Mouse (Mus musculus): ENCODE measurements around the gene Olfr571. TPM values are rescaled to one million over a fixed set of nuclear protein-coding genes. Genes with fewer than 3 reads are reported as not detected.

Gene Olfr571
- total RNA-seq (2021), result not detected
- long read RNA-seq, experiment 1, result 0 reads
- long read RNA-seq, experiment 2, result 0 reads

GRCm38 (mm10) chr7:102917032-102917875, at the start of gene Olfr571:
TSS of gene Olfr571 (minus strand) at chr7:102917536.
- intact Hi-C loops (cut with DNase I), result no loop called here
- DNase-seq, result no peak

DNA sequence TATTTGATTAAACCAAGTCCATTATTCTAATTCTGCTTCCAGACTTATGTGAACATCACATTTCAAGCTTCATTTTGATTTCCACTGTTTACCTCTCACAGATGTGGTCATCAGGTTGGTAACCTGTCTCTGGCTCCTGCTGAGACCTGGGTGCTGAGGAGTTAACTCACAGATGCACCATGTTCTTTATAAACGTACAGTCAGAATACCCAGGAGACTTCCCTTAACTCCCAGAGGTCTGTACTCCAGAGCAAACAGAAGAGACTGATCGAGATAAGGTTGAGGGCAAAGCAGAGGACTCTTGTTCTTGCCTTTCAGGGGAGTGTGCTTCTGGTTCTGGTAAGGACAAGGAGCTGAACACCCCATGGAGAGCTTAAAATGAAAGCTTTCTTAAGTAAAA, 45.0 kb upstream of the Olfr571 start, which contains the start of gene Olfr576:
Olfr576 (plus strand) TSS at position 301 of the 400 bp plus-strand sequence.
- intact Hi-C loops (cut with DNase I), result no loop called here
- DNase-seq, result no peak

- intact Hi-C loops (cut with DNase I), result no loop called here
- no peak for DNase-seq
These were observed 41.3 kb upstream of the Olfr571 start, which contains the start of gene Olfr575 for GRCm38 (mm10) chr7:102958593-102958992. TSS of gene Olfr575 (minus strand) at chr7:102958775.

- DNase-seq, result no peak
- intact Hi-C loops (cut with DNase I), result no loop called here
These were observed 40.8 kb upstream of the Olfr571 start for GRCm38 (mm10) chr7:102958137-102958536.

- intact Hi-C loops (cut with DNase I), result no loop called here
- no peak for DNase-seq
These were observed 33.4 kb upstream of the Olfr571 start for GRCm38 (mm10) chr7:102950732-102951131.

- DNase-seq, result no peak
- intact Hi-C loops (cut with DNase I), result no loop called here
These were observed 30.8 kb upstream of the Olfr571 start, which contains the start of gene Olfr574 for GRCm38 (mm10) chr7:102948167-102948566. TSS of gene Olfr574 (plus strand) at chr7:102948467.

GRCm38 (mm10) chr7:102943417-102943816, 26.1 kb upstream of the Olfr571 start:
- no peak for DNase-seq
- intact Hi-C loops (cut with DNase I), result no loop called here

DNA sequence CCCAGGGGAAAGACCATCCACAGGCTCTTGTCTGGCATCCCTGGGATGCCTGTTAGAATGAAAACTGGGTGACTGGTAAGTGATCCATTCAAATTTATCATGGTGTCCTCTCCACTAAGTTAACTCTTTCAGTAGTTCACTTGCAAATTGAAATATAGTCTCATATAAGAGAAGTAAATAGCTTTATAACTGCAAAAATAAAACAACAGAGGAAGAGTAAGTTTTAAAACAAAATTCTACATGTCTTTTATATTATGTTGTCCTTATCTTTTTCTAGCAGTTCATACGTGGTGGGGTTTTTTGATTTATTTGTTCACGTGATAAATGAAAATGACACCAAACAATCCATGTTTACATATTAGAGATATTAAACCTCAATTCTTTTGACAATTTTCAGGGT, 25.1 kb upstream of the Olfr571 start, which contains the start of gene Olfr573-ps1:
Olfr573-ps1 (minus strand) TSS at position 101 of the 400 bp plus-strand sequence.
- DNase-seq, result no peak
- intact Hi-C loops (cut with DNase I), result no loop called here

DNA sequence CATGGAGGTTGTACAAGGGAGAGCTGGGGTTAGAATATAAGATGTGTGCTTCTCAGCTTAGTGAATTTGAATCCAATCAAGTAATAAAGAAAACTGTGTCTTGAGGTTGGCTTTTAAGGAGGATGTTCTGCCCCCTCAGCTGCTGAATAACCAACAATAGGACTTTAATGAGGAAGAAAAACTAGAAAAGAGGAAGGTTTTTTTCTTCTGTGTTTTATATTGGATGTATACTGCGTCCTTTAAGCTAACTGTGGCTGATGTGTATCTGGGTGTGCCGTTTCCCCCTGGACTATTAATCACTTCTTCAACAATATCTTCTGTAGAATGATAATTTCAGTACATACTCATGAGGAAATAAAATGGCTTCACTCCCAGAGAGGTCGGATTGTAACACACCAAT, 9.8 kb upstream of the Olfr571 start:
- DNase-seq, result no peak
- intact Hi-C loops (cut with DNase I), result no loop called here

- DNase-seq, result no peak
- intact Hi-C loops (cut with DNase I), result no loop called here
These were observed 6.8 kb upstream of the Olfr571 start, which contains the start of gene Olfr572 for GRCm38 (mm10) chr7:102924109-102924508. TSS of gene Olfr572 (plus strand) at chr7:102924409.

- intact Hi-C loops (cut with DNase I), result no loop called here
- DNase-seq, result no peak
These were observed 2.3 kb upstream of the Olfr571 start for GRCm38 (mm10) chr7:102919632-102920031.

DNA sequence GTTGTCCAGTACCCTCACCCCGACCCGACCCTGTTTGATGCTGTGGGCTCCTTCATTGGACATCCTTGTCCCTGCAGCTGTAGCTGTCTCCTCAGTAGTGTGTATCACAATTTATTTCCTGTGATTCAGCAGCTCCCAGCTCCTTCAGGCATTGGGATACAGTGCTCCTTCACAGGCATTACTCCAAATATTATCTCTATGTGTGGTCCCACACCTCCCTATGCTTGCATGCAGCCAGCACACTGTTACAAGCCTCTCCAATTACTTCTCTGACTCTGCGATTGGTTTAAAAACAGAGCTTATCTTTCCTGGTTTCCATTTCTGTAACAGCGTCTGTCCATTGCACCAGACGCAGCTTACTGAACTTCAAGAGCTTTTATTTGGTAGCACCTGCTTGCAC, 931 bp downstream of the Olfr571 start:
- intact Hi-C loops (cut with DNase I), result no loop called here
- DNase-seq, result no peak

GRCm38 (mm10) chr7:102915261-102915660, 2.1 kb downstream of the Olfr571 start:
- intact Hi-C loops (cut with DNase I), result no loop called here
- no peak for DNase-seq

DNA sequence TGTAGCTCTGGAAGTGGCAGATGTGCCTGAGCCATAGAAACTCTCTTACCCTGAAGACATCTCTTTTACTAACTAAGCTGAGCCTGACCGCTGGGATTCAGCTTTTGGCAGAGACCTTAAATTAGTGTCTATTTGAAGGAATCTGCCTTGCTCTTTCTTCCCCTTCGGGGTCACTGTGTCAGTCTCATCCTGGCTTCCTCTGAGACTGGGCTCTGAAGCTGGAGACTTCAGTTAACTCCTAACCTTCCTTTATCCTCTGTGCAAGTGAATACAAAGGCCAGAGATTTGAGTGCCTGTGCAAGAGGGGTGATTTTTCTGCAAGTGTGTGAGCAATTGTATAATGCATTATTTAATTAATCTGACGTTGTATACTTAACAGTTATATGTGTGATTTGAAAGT, 26.6 kb downstream of the Olfr571 start, which contains the start of gene Olfr569:
Olfr569 (minus strand) TSS at position 101 of the 400 bp plus-strand sequence.
- intact Hi-C loops (cut with DNase I), result no loop called here

GRCm38 (mm10) chr7:102876822-102877221, 40.5 kb downstream of the Olfr571 start, which contains the start of gene Olfr568:
TSS of gene Olfr568 (plus strand) at chr7:102877122.
- no peak for DNase-seq
- intact Hi-C loops (cut with DNase I), result no loop called here

More for the DNA sequence above, 26.6 kb downstream of the Olfr571 start, which contains the start of gene Olfr569:
- DNase-seq, result no peak

DNA sequence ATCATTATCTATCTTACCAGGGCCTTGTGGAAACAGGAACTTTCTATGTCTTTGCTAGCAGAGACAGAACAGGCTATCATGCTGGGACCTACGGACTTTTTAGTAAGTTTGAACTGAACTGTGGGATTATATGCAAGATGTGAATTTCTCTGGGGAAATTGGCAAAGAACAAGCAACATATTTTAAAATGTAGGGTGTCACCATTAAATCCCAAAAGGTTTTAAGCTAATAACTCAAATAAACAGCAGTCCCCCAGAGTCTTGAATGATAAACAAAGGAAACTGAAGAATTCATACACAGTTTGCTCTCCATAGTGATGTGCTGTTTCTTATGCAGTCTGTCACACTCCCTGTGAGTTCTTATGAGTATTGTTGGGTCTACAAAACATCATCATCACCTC, 58.7 kb downstream of the Olfr571 start, which contains the start of gene Olfr566:
Olfr566 (minus strand) TSS at position 101 of the 400 bp plus-strand sequence.
- intact Hi-C loops (cut with DNase I), result no loop called here

DNA sequence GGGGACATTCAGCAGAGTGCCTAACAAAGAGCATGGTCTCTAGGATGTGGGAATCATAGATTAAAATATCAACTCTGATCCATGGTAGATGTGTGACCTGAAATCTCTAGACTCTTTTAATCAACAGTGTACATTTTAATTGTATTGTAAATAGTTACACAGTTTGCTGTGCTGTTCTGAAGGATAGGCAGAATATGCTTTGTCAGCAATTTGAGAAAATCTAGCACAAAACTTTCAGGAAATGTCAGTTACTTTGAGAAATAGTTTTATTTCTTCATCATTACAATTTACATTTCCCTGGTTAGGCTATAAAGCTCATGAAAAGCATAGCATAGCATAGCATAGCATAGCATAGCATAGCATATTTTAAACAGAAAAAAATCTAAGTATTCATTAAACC, 61.5 kb downstream of the Olfr571 start:
- intact Hi-C loops (cut with DNase I), result no loop called here
- DNase-seq, result no peak

More for the DNA sequence above, 58.7 kb downstream of the Olfr571 start, which contains the start of gene Olfr566:
- no peak for DNase-seq

Data from gastrocnemius, postnatal 36 days (tissue).